Mouse (Mus musculus): Measurements from ENCODE around the gene Mgrn1. TPM values are rescaled to one million over a fixed set of nuclear protein-coding genes. Genes with fewer than 3 reads are reported as not detected.

Gene Mgrn1
- total and polyA plus RNA-seq, 3 experiments: 8.4 to 25.0 TPM; not detected in 1

- TF ChIP-seq SIN3A (IDR thresholded peaks at IDR 0.05; ENCODE audit: low read length) (peak; percentile 62; the same call in 1 of the 2 replicates), USF1 (IDR thresholded peaks at IDR 0.05; ENCODE audit: low read depth, low read length) (peak; percentile 77), RCOR1 (IDR thresholded peaks at IDR 0.05; ENCODE audit: low read depth, low read length) (peak; percentile 24; the same call in 1 of the 2 replicates), TCF12 (IDR thresholded peaks at IDR 0.05; ENCODE audit: low read depth, low read length) (no peak), RAD21 (IDR thresholded peaks at IDR 0.05; ENCODE audit: low read depth, low read length) (no peak)
Measured at GRCm38 (mm10) chr16:4885760-4886689, at the start of gene Mgrn1 (continued).

DNA sequence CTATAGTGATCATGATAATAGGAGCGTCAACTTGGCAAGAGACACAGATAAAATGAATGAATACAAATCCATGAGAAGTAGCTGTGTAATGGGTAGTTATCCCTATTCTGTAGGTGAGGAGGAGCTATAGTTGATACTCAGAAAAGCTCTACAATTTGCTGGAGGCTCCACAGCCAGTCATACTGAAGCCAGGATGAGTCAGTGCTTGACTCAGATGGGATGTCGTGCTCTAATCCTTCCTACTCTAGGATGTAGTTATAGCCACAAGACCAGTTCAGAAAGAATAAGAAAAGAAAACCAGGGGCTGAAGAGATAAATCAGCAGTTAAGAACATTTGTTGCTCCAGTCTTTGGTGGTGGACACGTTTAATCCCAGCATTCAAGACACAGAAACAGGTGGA is 48.4 kb upstream of the Mgrn1 start:
- DNase-seq (ENCODE audit: low read depth, low spot score): no peak
- no peak overlapping the region for H3K27ac ChIP-seq (ENCODE audit: control insufficient read depth, low read depth, low read length)

GRCm38 (mm10) chr16:4839552-4839951 is 46.5 kb upstream of the Mgrn1 start:
- no peak overlapping the region for H3K4me3 ChIP-seq (ENCODE audit: control insufficient read depth in 1 of 2, insufficient read depth in 1 of 2, low read depth in 2 of 2, low read length in 2 of 2)
- TF ChIP-seq ZNF384 (IDR thresholded peaks at IDR 0.05; ENCODE audit: low read depth, low read length) (no peak), RAD21 (IDR thresholded peaks at IDR 0.05; ENCODE audit: low read depth, low read length) (no peak), RCOR1 (IDR thresholded peaks at IDR 0.05; ENCODE audit: low read depth, low read length) (no peak), SIN3A (IDR thresholded peaks at IDR 0.05; ENCODE audit: low read length) (no peak), SMC3 (IDR thresholded peaks at IDR 0.05; ENCODE audit: low read depth, low read length) (no peak), MXI1 (IDR thresholded peaks at IDR 0.05; ENCODE audit: low read depth, low read length) (no peak), MAZ (IDR thresholded peaks at IDR 0.05; ENCODE audit: low read depth, low read length) (no peak), ETS1 (IDR thresholded peaks at IDR 0.05; ENCODE audit: low read depth, low read length) (no peak), UBTF (IDR thresholded peaks at IDR 0.05; ENCODE audit: borderline replicate concordance, insufficient read depth, low read depth, low read length) (no peak), USF2 (IDR thresholded peaks at IDR 0.05; ENCODE audit: borderline replicate concordance in 1 of 2, insufficient read depth in 1 of 2, low read depth in 1 of 2, low read length in 2 of 2) (no peak), CHD2 (IDR thresholded peaks at IDR 0.05; ENCODE audit: low read length) (no peak), POLR2A (IDR thresholded peaks at IDR 0.05; ENCODE audit: control insufficient read depth in 1 of 2, insufficient read depth in 1 of 2, low read depth in 1 of 2, low read length in 2 of 2, poor library complexity in 1 of 2) (no peak), E2F4 (IDR thresholded peaks at IDR 0.05; ENCODE audit: borderline replicate concordance, low read depth, low read length) (no peak), MYB (IDR thresholded peaks at IDR 0.05; ENCODE audit: low read depth, low read length) (no peak), CTCF (IDR thresholded peaks at IDR 0.05 in 2 of 3, conservative IDR thresholded peaks at IDR 0.05 in 1 of 3; ENCODE audit: control insufficient read depth in 1 of 3, insufficient read depth in 1 of 3, low read depth in 2 of 3, low read length in 3 of 3, poor library complexity in 1 of 3, severe bottlenecking in 1 of 3) (no peak), ZKSCAN1 (IDR thresholded peaks at IDR 0.05; ENCODE audit: low read depth, low read length) (no peak), USF1 (IDR thresholded peaks at IDR 0.05; ENCODE audit: low read depth, low read length) (no peak), MYC (IDR thresholded peaks at IDR 0.05; ENCODE audit: low read depth, low read length) (no peak)
- DNase-seq (ENCODE audit: low read depth, low spot score): no peak
- no peaks in the 10 kb centered on the region for H3K36me3 ChIP-seq (ENCODE audit: control insufficient read depth in 1 of 2, insufficient read depth in 2 of 2, low read length in 2 of 2)
- peaks cover 0 to 3% of the 10 kb centered on the region in 2 experiments; a peak in 2 of 4 replicates for H3K27me3 ChIP-seq (ENCODE audit: control insufficient read depth in 1 of 2, insufficient read depth in 2 of 2, low read length in 2 of 2)
- H3K79me2 ChIP-seq (ENCODE audit: control insufficient read depth, insufficient read depth, low read length, poor library complexity): no peaks in the 10 kb centered on the region
- no peak overlapping the region for H3K9ac ChIP-seq (ENCODE audit: control insufficient read depth, low read depth, low read length, poor library complexity, severe bottlenecking)
- H3K4me1 ChIP-seq (ENCODE audit: control insufficient read depth in 1 of 2, insufficient read depth in 2 of 2, low read length in 2 of 2): no peaks in the 10 kb centered on the region
- H3K9me3 ChIP-seq (replicated peaks; ENCODE audit: insufficient read depth, low read length): no peaks in the 10 kb centered on the region
- H3K27ac ChIP-seq (ENCODE audit: control insufficient read depth, low read depth, low read length): no peak overlapping the region

More for the DNA sequence above, 48.4 kb upstream of the Mgrn1 start:
- TF ChIP-seq POLR2AphosphoS5 (IDR thresholded peaks at IDR 0.05; ENCODE audit: borderline replicate concordance, low read depth, low read length) (no peak), EP300 (IDR thresholded peaks at IDR 0.05; ENCODE audit: low read depth in 1 of 2, low read length in 2 of 2) (no peak), MAZ (IDR thresholded peaks at IDR 0.05; ENCODE audit: low read depth, low read length) (no peak), RCOR1 (IDR thresholded peaks at IDR 0.05; ENCODE audit: low read depth, low read length) (no peak), NRF1 (IDR thresholded peaks at IDR 0.05; ENCODE audit: insufficient read depth, low read depth, low read length, poor library complexity, severe bottlenecking) (no peak), USF1 (IDR thresholded peaks at IDR 0.05; ENCODE audit: low read depth, low read length) (no peak), TCF12 (IDR thresholded peaks at IDR 0.05; ENCODE audit: low read depth, low read length) (no peak), ELF1 (IDR thresholded peaks at IDR 0.05; ENCODE audit: low read depth, low read length) (no peak), RAD21 (IDR thresholded peaks at IDR 0.05; ENCODE audit: low read depth, low read length) (no peak), POLR2A (IDR thresholded peaks at IDR 0.05; ENCODE audit: control insufficient read depth in 1 of 2, insufficient read depth in 1 of 2, low read depth in 1 of 2, low read length in 2 of 2, poor library complexity in 1 of 2) (no peak), MYB (IDR thresholded peaks at IDR 0.05; ENCODE audit: low read depth, low read length) (no peak), POLR2AphosphoS2 (IDR thresholded peaks at IDR 0.05; ENCODE audit: low read length) (no peak), SMC3 (IDR thresholded peaks at IDR 0.05; ENCODE audit: low read depth, low read length) (no peak), MAFK (IDR thresholded peaks at IDR 0.05; ENCODE audit: borderline replicate concordance, low read depth, low read length) (no peak), USF2 (IDR thresholded peaks at IDR 0.05; ENCODE audit: borderline replicate concordance in 1 of 2, insufficient read depth in 1 of 2, low read depth in 1 of 2, low read length in 2 of 2) (no peak), HCFC1 (IDR thresholded peaks at IDR 0.05; ENCODE audit: low read depth, low read length) (no peak), MEF2A (IDR thresholded peaks at IDR 0.05; ENCODE audit: extremely low read depth, insufficient replicate concordance, low read depth, low read length, poor library complexity, severe bottlenecking) (no peak), NELFE (IDR thresholded peaks at IDR 0.05; ENCODE audit: low read depth, low read length) (no peak), CHD2 (IDR thresholded peaks at IDR 0.05; ENCODE audit: low read length) (no peak), JUND (IDR thresholded peaks at IDR 0.05; ENCODE audit: low read depth, low read length) (no peak)
- Histone ChIP-seq H3K9ac (ENCODE audit: control insufficient read depth, low read depth, low read length, poor library complexity, severe bottlenecking) (no peak overlapping the region), H3K4me3 (ENCODE audit: control insufficient read depth in 1 of 2, insufficient read depth in 1 of 2, low read depth in 2 of 2, low read length in 2 of 2) (no peak overlapping the region), H3K36me3 (ENCODE audit: control insufficient read depth in 1 of 2, insufficient read depth in 2 of 2, low read length in 2 of 2) (no peaks in the 10 kb centered on the region), H3K79me2 (ENCODE audit: control insufficient read depth, insufficient read depth, low read length, poor library complexity) (no peaks in the 10 kb centered on the region), H3K9me3 (replicated peaks; ENCODE audit: insufficient read depth, low read length) (no peaks in the 10 kb centered on the region), H3K4me1 (ENCODE audit: control insufficient read depth in 1 of 2, insufficient read depth in 2 of 2, low read length in 2 of 2) (peaks cover 0 to 2% of the 10 kb centered on the region in 2 experiments; a peak in 1 of 4 replicates), H3K27me3 (ENCODE audit: control insufficient read depth in 1 of 2, insufficient read depth in 2 of 2, low read length in 2 of 2) (peaks cover 0 to 2% of the 10 kb centered on the region in 2 experiments; a peak in 1 of 4 replicates)
